Mouse (Mus musculus): ENCODE results near the gene Dnmt3b. TPM values are rescaled to one million over a fixed set of nuclear protein-coding genes. Genes with fewer than 3 reads are reported as not detected.

Gene Dnmt3b
- polyA plus RNA-seq, 1 experiment from 2014 or later: 12.8 TPM

DNA sequence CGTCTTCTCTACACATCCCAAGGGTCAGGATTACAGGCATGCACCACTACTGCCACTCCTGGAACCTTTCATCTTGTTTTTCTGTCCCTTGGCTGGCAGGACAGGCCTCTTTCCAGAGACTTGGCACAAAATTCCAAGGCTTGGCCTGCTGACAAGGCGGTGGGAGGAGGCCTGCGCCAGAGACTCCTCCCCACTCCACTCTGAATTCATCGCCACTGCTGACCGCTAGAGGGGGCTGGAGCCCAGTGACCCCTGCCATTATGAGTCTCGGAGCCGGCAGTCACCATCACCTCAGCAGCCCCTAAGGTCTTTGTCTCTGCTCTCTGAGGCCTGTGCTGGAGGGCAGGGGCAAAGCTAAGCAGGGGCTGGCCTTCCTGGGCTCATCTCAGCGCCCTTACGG, 39.7 kb upstream of the Dnmt3b start:
- H3K9me3 ChIP-seq (ENCODE audit: control insufficient read depth, low read depth, low read length): no peaks in the 10 kb centered on the region
- no peak overlapping the region for H3K9ac ChIP-seq (replicated peaks; ENCODE audit: low read depth, low read length)
- no peak overlapping the region for H3K4me2 ChIP-seq (replicated peaks; ENCODE audit: low read depth, low read length)
- H3K4me1 ChIP-seq (ENCODE audit: control insufficient read depth, insufficient read depth, low read length): peaks cover 9% of the 10 kb centered on the region; the same call in 1 of the 2 replicates
- H3K36me3 ChIP-seq (ENCODE audit: control insufficient read depth, insufficient read depth, low read length): no peaks in the 10 kb centered on the region
- ATAC-seq (ENCODE audit: insufficient number of reproducible peaks, insufficient read depth, low FRiP score, low read depth): peak; percentile 68; the same call in 1 of the 2 replicates
- peak overlapping the region; percentile 6; the same call in 1 of the 2 replicates for H3K27ac ChIP-seq (ENCODE audit: low read length)
- H3K27me3 ChIP-seq (ENCODE audit: control insufficient read depth, insufficient read depth, low read length): no peaks in the 10 kb centered on the region
- WGBS: 15% methylated on average over 9 of the region's 9 CpGs
- no peak overlapping the region for H3K4me3 ChIP-seq (ENCODE audit: low read depth, low read length)

DNA sequence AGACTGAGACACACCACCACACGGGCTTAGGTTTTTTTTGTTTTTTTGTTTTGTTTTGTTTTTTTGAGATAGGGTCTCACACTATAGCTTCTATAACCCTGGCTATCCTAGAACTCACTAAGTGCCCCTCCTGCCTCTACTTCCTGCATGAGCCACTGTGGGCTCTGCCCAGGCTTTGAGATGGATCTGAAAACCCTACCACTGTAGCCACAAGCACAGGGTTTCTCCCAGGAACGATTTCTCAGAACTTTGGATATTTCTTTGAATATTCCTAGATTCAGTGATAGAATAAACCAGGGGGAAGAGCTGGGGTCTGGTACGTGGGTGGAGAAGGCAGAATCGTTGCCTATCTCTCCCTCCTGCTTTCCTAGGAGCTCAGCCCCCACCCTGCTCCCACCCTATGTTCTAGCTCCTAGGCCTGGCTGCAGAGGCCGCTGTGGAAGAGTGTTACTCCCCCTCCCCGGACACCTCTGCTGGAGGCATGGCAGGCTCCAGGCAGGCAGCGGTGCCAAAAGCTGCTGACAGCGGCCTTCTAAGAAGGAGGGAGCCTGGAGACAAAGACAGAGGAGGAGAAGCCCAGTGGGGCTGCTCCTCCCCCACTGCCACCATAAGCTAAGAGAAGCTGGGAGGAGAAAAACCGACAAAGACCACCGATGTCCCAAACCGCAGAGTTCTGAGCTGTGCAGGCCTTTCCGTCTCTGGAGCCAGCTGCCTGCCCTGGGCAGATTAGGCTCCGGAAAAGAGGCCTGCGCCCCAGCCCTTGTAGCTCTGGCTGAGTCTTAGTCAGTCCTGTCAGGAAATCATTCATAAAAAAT, 38.6 kb upstream of the Dnmt3b start:
- Histone ChIP-seq H3K4me1 (ENCODE audit: control insufficient read depth, insufficient read depth, low read length) (peaks cover 9% of the 10 kb centered on the region; the same call in 1 of the 2 replicates), H3K27me3 (ENCODE audit: control insufficient read depth, insufficient read depth, low read length) (no peaks in the 10 kb centered on the region), H3K9me3 (ENCODE audit: control insufficient read depth, low read depth, low read length) (no peaks in the 10 kb centered on the region), H3K36me3 (ENCODE audit: control insufficient read depth, insufficient read depth, low read length) (no peaks in the 10 kb centered on the region), H3K27ac (ENCODE audit: low read length) (peak overlapping the region; percentile 79), H3K9ac (replicated peaks; ENCODE audit: low read depth, low read length) (no peak overlapping the region), H3K4me2 (replicated peaks; ENCODE audit: low read depth, low read length) (no peak overlapping the region), H3K4me3 (ENCODE audit: low read depth, low read length) (no peak overlapping the region)
- WGBS: 23% methylated on average over 14 of the region's 14 CpGs
- peak; percentile 30; the same call in 1 of the 2 replicates for ATAC-seq (ENCODE audit: insufficient number of reproducible peaks, insufficient read depth, low FRiP score, low read depth)

DNA sequence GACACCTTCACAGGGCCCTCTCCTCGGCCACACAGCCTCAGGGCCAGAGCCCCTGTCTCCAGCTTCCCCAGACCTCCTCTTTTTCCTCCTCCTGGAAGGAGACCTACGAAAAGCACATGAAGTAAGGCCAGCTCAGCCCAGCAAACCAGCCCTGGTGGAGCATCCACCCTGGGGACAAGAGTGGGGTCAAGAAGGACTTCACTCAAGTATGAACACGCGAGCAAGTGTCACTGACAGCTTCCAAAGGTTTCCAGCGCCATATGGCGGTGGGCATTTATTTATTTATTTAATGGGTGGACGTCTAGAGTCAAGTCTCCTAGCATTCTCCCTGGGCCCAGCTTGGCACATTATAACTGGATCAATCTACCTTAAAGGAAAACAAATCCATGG, 38.0 kb upstream of the Dnmt3b start:
- H3K9me3 ChIP-seq (ENCODE audit: control insufficient read depth, low read depth, low read length): no peaks in the 10 kb centered on the region
- ATAC-seq (ENCODE audit: insufficient number of reproducible peaks, insufficient read depth, low FRiP score, low read depth): no peak
- no peak overlapping the region for H3K4me3 ChIP-seq (ENCODE audit: low read depth, low read length)
- H3K4me2 ChIP-seq (replicated peaks; ENCODE audit: low read depth, low read length): no peak overlapping the region
- no peaks in the 10 kb centered on the region for H3K27me3 ChIP-seq (ENCODE audit: control insufficient read depth, insufficient read depth, low read length)
- H3K27ac ChIP-seq (ENCODE audit: low read length): peak overlapping the region; percentile 79
- peaks cover 9% of the 10 kb centered on the region; the same call in 1 of the 2 replicates for H3K4me1 ChIP-seq (ENCODE audit: control insufficient read depth, insufficient read depth, low read length)
- H3K9ac ChIP-seq (replicated peaks; ENCODE audit: low read depth, low read length): no peak overlapping the region
- H3K36me3 ChIP-seq (ENCODE audit: control insufficient read depth, insufficient read depth, low read length): no peaks in the 10 kb centered on the region
- 67% methylated on average over 7 of the region's 7 CpGs for WGBS

DNA sequence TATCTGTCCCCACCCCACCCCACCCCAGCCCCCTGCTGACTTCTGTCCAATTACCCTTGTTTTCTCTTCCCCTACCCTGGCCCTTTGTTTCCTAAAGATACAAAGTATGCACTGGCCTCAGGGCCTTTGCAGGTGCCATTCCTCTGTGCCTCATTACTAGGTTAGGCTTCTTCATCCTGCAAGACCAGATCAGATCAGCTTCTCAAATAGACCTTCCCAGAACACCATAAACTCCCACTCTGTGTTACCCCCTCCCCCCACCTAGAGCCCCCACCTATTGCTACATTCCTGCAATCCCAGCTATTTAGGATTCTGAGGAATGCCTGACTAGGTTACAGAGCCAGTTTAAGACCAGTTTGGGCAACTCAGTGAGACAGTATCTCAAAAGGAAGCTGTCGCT, 37.5 kb upstream of the Dnmt3b start:
- WGBS: 92% methylated on average over 1 of the region's 1 CpGs

DNA sequence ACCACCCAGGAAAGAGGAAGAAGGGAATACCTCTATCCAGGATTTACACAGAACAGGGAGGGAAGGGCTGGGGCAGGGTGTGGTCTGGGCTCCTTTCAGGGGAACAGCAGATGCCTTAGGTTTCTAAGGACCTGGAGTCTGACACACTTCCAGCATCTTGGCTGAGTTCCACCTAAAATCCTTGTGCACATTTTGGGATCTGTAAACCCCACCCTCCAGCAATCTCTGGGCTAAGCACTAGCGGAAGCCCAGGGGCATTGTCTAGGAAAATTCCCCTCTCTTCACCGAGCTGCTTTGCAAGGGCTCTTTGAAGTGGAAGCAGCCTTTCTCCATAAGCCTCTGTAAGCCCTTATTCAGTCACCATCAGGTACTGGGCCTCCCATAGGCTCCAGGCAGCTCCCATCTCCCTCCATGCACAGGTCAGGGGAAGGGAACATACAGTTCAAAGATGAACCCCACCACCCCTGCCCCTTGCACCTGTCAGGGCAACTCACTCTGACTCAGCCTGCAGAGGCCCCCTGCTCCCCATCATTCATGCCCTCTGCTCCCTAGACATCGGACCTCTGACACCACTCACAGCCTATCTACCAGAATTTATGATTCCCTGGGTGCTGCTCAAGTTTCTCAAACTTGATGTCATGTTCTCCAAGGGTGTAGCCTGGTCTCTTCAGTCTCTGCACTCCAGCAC, 36.5 kb upstream of the Dnmt3b start:
- Histone ChIP-seq H3K9ac (replicated peaks; ENCODE audit: low read depth, low read length) (no peak overlapping the region), H3K4me1 (ENCODE audit: control insufficient read depth, insufficient read depth, low read length) (peaks cover 9% of the 10 kb centered on the region; the same call in 1 of the 2 replicates), H3K36me3 (ENCODE audit: control insufficient read depth, insufficient read depth, low read length) (no peaks in the 10 kb centered on the region; the same call in 1 of the 2 replicates), H3K27ac (ENCODE audit: low read length) (no peak overlapping the region), H3K9me3 (ENCODE audit: control insufficient read depth, low read depth, low read length) (no peaks in the 10 kb centered on the region), H3K27me3 (ENCODE audit: control insufficient read depth, insufficient read depth, low read length) (no peaks in the 10 kb centered on the region), H3K4me3 (ENCODE audit: low read depth, low read length) (no peak overlapping the region), H3K4me2 (replicated peaks; ENCODE audit: low read depth, low read length) (no peak overlapping the region)
- ATAC-seq (ENCODE audit: insufficient number of reproducible peaks, insufficient read depth, low FRiP score, low read depth): no peak
- WGBS: 33% methylated on average over 3 of the region's 3 CpGs

More for the DNA sequence above, 37.5 kb upstream of the Dnmt3b start:
- Histone ChIP-seq H3K36me3 (ENCODE audit: control insufficient read depth, insufficient read depth, low read length) (no peaks in the 10 kb centered on the region), H3K9ac (replicated peaks; ENCODE audit: low read depth, low read length) (no peak overlapping the region), H3K9me3 (ENCODE audit: control insufficient read depth, low read depth, low read length) (no peaks in the 10 kb centered on the region), H3K4me2 (replicated peaks; ENCODE audit: low read depth, low read length) (no peak overlapping the region), H3K27me3 (ENCODE audit: control insufficient read depth, insufficient read depth, low read length) (no peaks in the 10 kb centered on the region), H3K27ac (ENCODE audit: low read length) (no peak overlapping the region), H3K4me3 (ENCODE audit: low read depth, low read length) (no peak overlapping the region), H3K4me1 (ENCODE audit: control insufficient read depth, insufficient read depth, low read length) (peaks cover 9% of the 10 kb centered on the region; the same call in 1 of the 2 replicates)
- no peak for ATAC-seq (ENCODE audit: insufficient number of reproducible peaks, insufficient read depth, low FRiP score, low read depth)

DNA sequence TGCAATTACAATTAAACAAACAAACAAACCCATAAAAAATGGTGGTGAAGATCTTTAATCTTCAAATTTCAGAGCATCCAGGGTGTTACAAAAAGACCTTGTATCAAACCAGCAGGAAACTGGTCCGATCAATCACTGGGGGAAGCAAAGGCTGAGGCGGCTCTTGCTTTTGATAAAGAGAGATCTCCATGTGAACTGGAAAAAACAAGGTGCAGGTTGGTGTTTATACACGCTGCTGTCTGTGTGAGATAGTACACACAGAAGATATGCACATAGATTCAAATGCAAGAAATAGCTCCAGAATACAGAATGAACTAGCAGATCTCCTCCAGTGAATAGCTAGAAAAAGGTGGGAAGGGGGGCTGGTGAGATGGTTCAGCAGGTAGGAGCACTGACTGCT, 32.4 kb upstream of the Dnmt3b start:
- Histone ChIP-seq H3K36me3 (ENCODE audit: control insufficient read depth, insufficient read depth, low read length) (peaks cover 29% of the 10 kb centered on the region), H3K4me3 (ENCODE audit: low read depth, low read length) (no peak overlapping the region), H3K9ac (replicated peaks; ENCODE audit: low read depth, low read length) (no peak overlapping the region), H3K4me2 (replicated peaks; ENCODE audit: low read depth, low read length) (no peak overlapping the region), H3K27me3 (ENCODE audit: control insufficient read depth, insufficient read depth, low read length) (no peaks in the 10 kb centered on the region), H3K4me1 (ENCODE audit: control insufficient read depth, insufficient read depth, low read length) (peaks cover 6% of the 10 kb centered on the region; the same call in 1 of the 2 replicates), H3K9me3 (ENCODE audit: control insufficient read depth, low read depth, low read length) (no peaks in the 10 kb centered on the region), H3K27ac (ENCODE audit: low read length) (no peak overlapping the region)
- no peak for ATAC-seq (ENCODE audit: insufficient number of reproducible peaks, insufficient read depth, low FRiP score, low read depth)
- 94% methylated on average over 3 of the region's 3 CpGs for WGBS

DNA sequence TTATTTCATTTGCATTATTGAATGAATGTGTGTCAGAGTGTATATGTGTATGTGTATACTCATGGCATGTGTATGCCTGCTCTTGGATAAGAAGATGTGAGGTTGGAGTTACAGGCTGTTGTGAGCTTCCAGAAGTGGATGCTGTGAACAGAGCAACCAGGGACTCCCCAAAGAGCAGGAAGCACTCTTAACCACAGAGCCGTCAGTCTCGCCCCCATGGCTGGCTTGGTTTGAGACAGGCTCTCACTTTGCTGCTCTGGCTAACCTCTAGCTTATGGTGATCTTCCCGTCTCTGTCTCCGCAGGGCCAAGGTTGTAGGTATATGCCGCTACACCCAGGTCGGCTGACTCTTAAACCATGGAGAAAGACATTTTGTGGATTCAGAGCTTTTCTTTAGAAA, 30.8 kb upstream of the Dnmt3b start:
- Histone ChIP-seq H3K4me1 (ENCODE audit: control insufficient read depth, insufficient read depth, low read length) (no peaks in the 10 kb centered on the region), H3K9ac (replicated peaks; ENCODE audit: low read depth, low read length) (no peak overlapping the region), H3K27me3 (ENCODE audit: control insufficient read depth, insufficient read depth, low read length) (no peaks in the 10 kb centered on the region), H3K4me2 (replicated peaks; ENCODE audit: low read depth, low read length) (no peak overlapping the region), H3K4me3 (ENCODE audit: low read depth, low read length) (no peak overlapping the region), H3K9me3 (ENCODE audit: control insufficient read depth, low read depth, low read length) (no peaks in the 10 kb centered on the region), H3K27ac (ENCODE audit: low read length) (no peak overlapping the region), H3K36me3 (ENCODE audit: control insufficient read depth, insufficient read depth, low read length) (peaks cover 43% of the 10 kb centered on the region)
- ATAC-seq (ENCODE audit: insufficient number of reproducible peaks, insufficient read depth, low FRiP score, low read depth): no peak
- WGBS: 90% methylated on average over 6 of the region's 6 CpGs

DNA sequence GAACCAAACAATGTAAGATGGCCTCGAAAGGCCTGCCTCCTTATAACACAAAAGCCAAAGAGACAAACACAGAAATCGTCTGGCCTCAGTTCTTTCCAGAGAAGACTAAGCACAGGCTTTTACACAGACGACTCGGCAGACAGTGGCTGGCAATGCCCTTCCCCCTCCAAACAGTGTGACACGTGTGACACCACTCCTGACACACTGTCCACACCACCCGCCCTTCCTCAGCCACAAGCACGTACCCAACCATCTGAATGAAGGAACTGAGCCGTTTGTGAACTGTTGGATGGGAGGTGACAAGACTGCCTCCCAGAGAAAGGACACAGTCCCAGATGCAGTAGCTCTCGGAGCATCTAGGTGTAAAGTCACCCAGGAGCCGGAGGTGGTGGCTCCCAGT, 30.4 kb upstream of the Dnmt3b start:
- Histone ChIP-seq H3K4me3 (ENCODE audit: low read depth, low read length) (no peak overlapping the region), H3K27ac (ENCODE audit: low read length) (no peak overlapping the region), H3K4me1 (ENCODE audit: control insufficient read depth, insufficient read depth, low read length) (no peaks in the 10 kb centered on the region), H3K4me2 (replicated peaks; ENCODE audit: low read depth, low read length) (no peak overlapping the region), H3K36me3 (ENCODE audit: control insufficient read depth, insufficient read depth, low read length) (peaks cover 47% of the 10 kb centered on the region), H3K9me3 (ENCODE audit: control insufficient read depth, low read depth, low read length) (no peaks in the 10 kb centered on the region), H3K9ac (replicated peaks; ENCODE audit: low read depth, low read length) (no peak overlapping the region), H3K27me3 (ENCODE audit: control insufficient read depth, insufficient read depth, low read length) (no peaks in the 10 kb centered on the region)
- WGBS: 74% methylated on average over 10 of the region's 10 CpGs
- no peak for ATAC-seq (ENCODE audit: insufficient number of reproducible peaks, insufficient read depth, low FRiP score, low read depth)

Measured in stomach, embryonic 14.5 days (tissue).